Mouse (Mus musculus): ENCODE results near the gene Gm4881. TPM values are rescaled to one million over a fixed set of nuclear protein-coding genes. Genes with fewer than 3 reads are reported as not detected.
A peak's percentile ranks its signal among the peaks of the same experiment; 100 is the strongest.

Gm4881 gene
- polyA plus RNA-seq (2012; rRNA removed) = 1.3 and 1.6 TPM in 2 replicates

DNA sequence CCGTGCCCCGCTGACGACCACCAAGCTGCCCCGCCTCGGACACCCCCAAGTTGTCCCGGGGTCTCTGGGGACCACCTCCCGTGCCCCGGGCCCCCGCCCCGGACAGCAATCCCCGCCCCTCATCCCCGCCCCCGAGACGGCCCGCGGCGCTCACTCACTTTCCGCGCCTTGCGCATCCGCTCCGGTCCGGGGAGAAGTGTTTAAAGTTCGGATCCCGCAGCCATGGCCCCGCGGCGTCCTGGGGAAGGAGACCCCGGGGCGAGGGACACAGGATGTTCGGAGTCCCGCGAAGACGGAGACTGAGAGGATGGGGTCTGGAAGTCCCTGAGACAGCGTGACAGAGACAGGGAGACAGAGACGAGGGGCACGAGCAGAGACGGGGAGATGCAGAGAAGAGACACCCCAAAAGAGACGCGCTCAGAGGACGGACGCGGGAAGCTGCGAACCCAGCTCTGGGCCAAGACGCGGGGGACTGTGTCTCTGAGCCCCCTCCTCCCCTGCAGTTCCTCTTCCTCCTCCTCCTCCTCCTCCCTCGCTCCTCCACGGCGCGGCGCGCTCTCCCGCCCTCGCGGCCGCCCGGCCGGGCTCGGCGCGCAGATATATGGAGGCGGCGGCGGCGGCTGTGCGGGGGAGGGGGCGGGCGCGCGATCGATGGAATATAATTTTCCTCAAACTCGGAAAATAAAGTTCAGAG lies at the start of gene Gm4881:
Gm4881 (minus strand) TSS at position 238 of the 694 bp plus-strand sequence.
- H3K4me1 ChIP-seq (ENCODE audit: control insufficient read depth, insufficient read depth, low read length) = peaks cover 11% of the 10 kb centered on the region
- no peak for TF ChIP-seq CTCF (IDR thresholded peaks at IDR 0.05; ENCODE audit: control insufficient read depth, insufficient read depth, insufficient replicate concordance, low read depth, low read length)
- TF ChIP-seq POLR2A (IDR thresholded peaks at IDR 0.05; ENCODE audit: control insufficient read depth, low read depth, low read length) = no peak
- H3K27me3 ChIP-seq (ENCODE audit: control insufficient read depth, insufficient read depth, low read length) = peaks cover 6% of the 10 kb centered on the region
- no peaks in the 10 kb centered on the region for H3K36me3 ChIP-seq (ENCODE audit: control insufficient read depth, insufficient read depth, low read length)
- no peak within 1 kb of the TSS for H3K27ac ChIP-seq (ENCODE audit: control insufficient read depth, insufficient read depth, low read depth, low read length)
- H3K4me3 ChIP-seq (ENCODE audit: control insufficient read depth, low read depth, low read length) = no peak within 1 kb of the TSS

DNA sequence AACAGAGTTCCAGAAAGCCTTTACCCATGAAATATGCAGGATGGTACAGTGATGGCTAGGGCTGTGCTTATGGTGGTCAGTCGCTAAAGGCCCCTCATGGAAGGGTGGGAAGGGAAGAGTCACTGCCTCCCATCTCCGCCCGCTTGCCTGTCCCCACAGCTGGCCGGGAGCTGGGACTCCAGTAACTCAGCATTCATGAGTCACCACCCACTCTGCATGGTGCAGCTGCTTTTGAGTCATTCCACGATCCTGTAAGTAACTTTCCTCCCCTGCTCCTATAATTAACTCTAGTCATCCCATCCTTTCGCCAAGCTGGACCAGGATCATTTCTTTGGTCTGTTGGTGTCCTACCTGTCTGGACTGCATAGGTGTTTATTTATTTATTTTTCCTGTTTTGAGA lies 48.8 kb upstream of the Gm4881 start:
- Histone ChIP-seq H3K4me1 (ENCODE audit: control insufficient read depth, insufficient read depth, low read length) (peaks cover 6% of the 10 kb centered on the region), H3K27ac (ENCODE audit: control insufficient read depth, insufficient read depth, low read depth, low read length) (no peak overlapping the region), H3K36me3 (ENCODE audit: control insufficient read depth, insufficient read depth, low read length) (no peaks in the 10 kb centered on the region), H3K27me3 (ENCODE audit: control insufficient read depth, insufficient read depth, low read length) (no peaks in the 10 kb centered on the region), H3K4me3 (ENCODE audit: control insufficient read depth, low read depth, low read length) (no peak overlapping the region)
- TF ChIP-seq CTCF (IDR thresholded peaks at IDR 0.05; ENCODE audit: control insufficient read depth, insufficient read depth, insufficient replicate concordance, low read depth, low read length) (no peak), POLR2A (IDR thresholded peaks at IDR 0.05; ENCODE audit: control insufficient read depth, low read depth, low read length) (no peak)

- TF ChIP-seq CTCF (IDR thresholded peaks at IDR 0.05; ENCODE audit: control insufficient read depth, insufficient read depth, insufficient replicate concordance, low read depth, low read length) (no peak), POLR2A (IDR thresholded peaks at IDR 0.05; ENCODE audit: control insufficient read depth, low read depth, low read length) (no peak)
- no peaks in the 10 kb centered on the region for H3K27me3 ChIP-seq (ENCODE audit: control insufficient read depth, insufficient read depth, low read length)
- peaks cover 6% of the 10 kb centered on the region for H3K4me1 ChIP-seq (ENCODE audit: control insufficient read depth, insufficient read depth, low read length)
- H3K36me3 ChIP-seq (ENCODE audit: control insufficient read depth, insufficient read depth, low read length) = no peaks in the 10 kb centered on the region
- no peak overlapping the region for H3K27ac ChIP-seq (ENCODE audit: control insufficient read depth, insufficient read depth, low read depth, low read length)
- no peak overlapping the region for H3K4me3 ChIP-seq (ENCODE audit: control insufficient read depth, low read depth, low read length)
These were observed 46.2 kb upstream of the Gm4881 start for GRCm38 (mm10) chr7:24990478-24990877.

GRCm38 (mm10) chr7:24987941-24988340 lies 43.6 kb upstream of the Gm4881 start:
- no peaks in the 10 kb centered on the region for H3K27me3 ChIP-seq (ENCODE audit: control insufficient read depth, insufficient read depth, low read length)
- no peak for TF ChIP-seq POLR2A (IDR thresholded peaks at IDR 0.05; ENCODE audit: control insufficient read depth, low read depth, low read length)
- no peak for TF ChIP-seq CTCF (IDR thresholded peaks at IDR 0.05; ENCODE audit: control insufficient read depth, insufficient read depth, insufficient replicate concordance, low read depth, low read length)
- H3K27ac ChIP-seq (ENCODE audit: control insufficient read depth, insufficient read depth, low read depth, low read length) = no peak overlapping the region
- no peak overlapping the region for H3K4me3 ChIP-seq (ENCODE audit: control insufficient read depth, low read depth, low read length)
- no peaks in the 10 kb centered on the region for H3K36me3 ChIP-seq (ENCODE audit: control insufficient read depth, insufficient read depth, low read length)
- no peaks in the 10 kb centered on the region for H3K4me1 ChIP-seq (ENCODE audit: control insufficient read depth, insufficient read depth, low read length)

GRCm38 (mm10) chr7:24985799-24986198 lies 41.5 kb upstream of the Gm4881 start:
- Histone ChIP-seq H3K4me1 (ENCODE audit: control insufficient read depth, insufficient read depth, low read length) (no peaks in the 10 kb centered on the region), H3K36me3 (ENCODE audit: control insufficient read depth, insufficient read depth, low read length) (no peaks in the 10 kb centered on the region), H3K27me3 (ENCODE audit: control insufficient read depth, insufficient read depth, low read length) (no peaks in the 10 kb centered on the region), H3K27ac (ENCODE audit: control insufficient read depth, insufficient read depth, low read depth, low read length) (no peak overlapping the region), H3K4me3 (ENCODE audit: control insufficient read depth, low read depth, low read length) (no peak overlapping the region)
- TF ChIP-seq CTCF (IDR thresholded peaks at IDR 0.05; ENCODE audit: control insufficient read depth, insufficient read depth, insufficient replicate concordance, low read depth, low read length) (peak; percentile 50; the same call in 1 of the 2 replicates), POLR2A (IDR thresholded peaks at IDR 0.05; ENCODE audit: control insufficient read depth, low read depth, low read length) (no peak)

DNA sequence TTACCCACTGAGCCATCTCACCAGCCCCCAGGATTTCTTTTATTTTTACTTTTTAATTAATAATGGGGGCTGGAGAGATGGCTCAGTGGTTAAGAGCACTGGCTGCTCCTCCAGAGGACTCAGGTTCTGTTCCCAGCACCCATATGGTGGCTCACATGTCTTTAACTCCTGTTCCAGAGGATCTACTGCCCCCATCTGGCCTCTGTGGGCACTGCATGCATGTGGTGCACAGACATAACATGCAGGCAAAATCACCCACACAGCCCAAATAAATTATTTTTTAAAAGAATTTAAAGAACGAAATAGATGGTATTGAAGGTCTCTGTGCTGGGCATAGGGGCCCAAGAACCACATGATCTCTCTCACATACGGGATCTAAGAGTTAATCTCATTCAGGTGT lies 40.0 kb upstream of the Gm4881 start:
- TF ChIP-seq POLR2A (IDR thresholded peaks at IDR 0.05; ENCODE audit: control insufficient read depth, low read depth, low read length) = no peak
- TF ChIP-seq CTCF (IDR thresholded peaks at IDR 0.05; ENCODE audit: control insufficient read depth, insufficient read depth, insufficient replicate concordance, low read depth, low read length) = peak; percentile 54; the same call in 1 of the 2 replicates
- H3K27ac ChIP-seq (ENCODE audit: control insufficient read depth, insufficient read depth, low read depth, low read length) = no peak overlapping the region
- no peaks in the 10 kb centered on the region for H3K36me3 ChIP-seq (ENCODE audit: control insufficient read depth, insufficient read depth, low read length)

DNA sequence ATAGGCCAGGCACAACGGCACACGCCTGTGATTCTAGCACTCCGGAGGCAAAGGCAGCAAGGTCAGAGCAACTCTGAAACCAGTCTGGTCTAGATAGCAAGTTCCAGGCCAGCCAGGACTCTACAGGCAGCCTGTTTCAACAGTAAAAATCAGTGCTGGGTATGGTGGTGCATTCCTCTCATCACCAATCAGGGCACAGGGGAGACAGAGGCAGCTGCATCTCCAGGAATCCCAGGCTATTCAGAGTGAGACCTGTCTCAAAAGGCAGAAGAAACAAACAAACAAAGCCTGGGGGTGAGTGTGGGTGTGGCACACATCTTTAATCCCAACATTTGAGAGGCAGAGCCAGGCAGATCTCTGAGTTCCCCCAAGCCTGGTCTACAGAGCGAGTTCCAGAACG lies 39.1 kb upstream of the Gm4881 start:
- TF ChIP-seq CTCF (IDR thresholded peaks at IDR 0.05; ENCODE audit: control insufficient read depth, insufficient read depth, insufficient replicate concordance, low read depth, low read length) (no peak), POLR2A (IDR thresholded peaks at IDR 0.05; ENCODE audit: control insufficient read depth, low read depth, low read length) (no peak)
- no peak overlapping the region for H3K27ac ChIP-seq (ENCODE audit: control insufficient read depth, insufficient read depth, low read depth, low read length)
- H3K4me1 ChIP-seq (ENCODE audit: control insufficient read depth, insufficient read depth, low read length) = no peaks in the 10 kb centered on the region
- no peaks in the 10 kb centered on the region for H3K27me3 ChIP-seq (ENCODE audit: control insufficient read depth, insufficient read depth, low read length)
- H3K4me3 ChIP-seq (ENCODE audit: control insufficient read depth, low read depth, low read length) = no peak overlapping the region
- H3K36me3 ChIP-seq (ENCODE audit: control insufficient read depth, insufficient read depth, low read length) = no peaks in the 10 kb centered on the region

More for the DNA sequence above, 40.0 kb upstream of the Gm4881 start:
- Histone ChIP-seq H3K4me3 (ENCODE audit: control insufficient read depth, low read depth, low read length) (no peak overlapping the region), H3K27me3 (ENCODE audit: control insufficient read depth, insufficient read depth, low read length) (no peaks in the 10 kb centered on the region), H3K4me1 (ENCODE audit: control insufficient read depth, insufficient read depth, low read length) (no peaks in the 10 kb centered on the region)
